Mouse (Mus musculus): Measurements from ENCODE around the gene Frmpd2.

GRCm38 (mm10) chr14:33532792-33533191 lies 61.3 kb downstream of the Frmpd2 start:
- TF ChIP-seq POLR2A (IDR thresholded peaks at IDR 0.05; ENCODE audit: extremely low read depth, insufficient read depth, low read length) (no peak), CTCF (IDR thresholded peaks at IDR 0.05; ENCODE audit: low read depth, low read length) (no peak)

Data from liver, adult 2 months (tissue).